Mouse (Mus musculus) forebrain, embryonic 16.5 days (tissue): ENCODE results near the gene Adgrg3. TPM values are rescaled to one million over a fixed set of nuclear protein-coding genes. Genes with fewer than 3 reads are reported as not detected.
"Not testable (repeated sequence)": the region's sequence is repeated elsewhere in the genome, so short reads cannot be mapped to it uniquely, and the experiment has no call there.

Source experiments
- ATAC-seq: fragments of 200-750 bp; cut with Nextera tagmentation; 2 replicates; pipeline ENCODE4 v1.8.0; 2017; ENCODE audit warnings: mild to moderate bottlenecking, moderate library complexity
- H3K27ac ChIP-seq: fragments of 300-500 bp; sonication (generic); 2 replicates; pipeline ENCODE4 v1.5.1; 2014; ENCODE audit warnings: low read length, control low read depth
- H3K27me3 ChIP-seq: fragments of 300-500 bp; sonication (generic); replicated peaks from 2 replicates; pipeline ENCODE4 v1.6.1; 2014; ENCODE audit warnings: low read length; ENCODE audit not compliant: control insufficient read depth, insufficient read depth
- H3K36me3 ChIP-seq: fragments of 300-500 bp; sonication (generic); 2 replicates; pipeline ENCODE4 v1.6.1; 2014; ENCODE audit not compliant: control insufficient read depth, insufficient read depth
- H3K4me1 ChIP-seq: fragments of 300-500 bp; sonication (generic); replicated peaks from 2 replicates; pipeline ENCODE4 v1.6.1; 2014; ENCODE audit warnings: low read length; ENCODE audit not compliant: control insufficient read depth, insufficient read depth
- H3K4me2 ChIP-seq: fragments of 300-500 bp; sonication (generic); 2 replicates; pipeline ENCODE4 v1.6.1; 2014; ENCODE audit warnings: mild to moderate bottlenecking, low read length, control low read depth
- H3K4me3 ChIP-seq: fragments of 300-500 bp; sonication (generic); replicated peaks from 2 replicates; pipeline ENCODE4 v1.5.1; 2014; ENCODE audit warnings: mild to moderate bottlenecking, low read length, control low read depth
- H3K9ac ChIP-seq: fragments of 300-500 bp; sonication (generic); replicated peaks from 2 replicates; pipeline ENCODE4 v1.6.1; 2014; ENCODE audit warnings: low read depth, low read length, control low read depth
- H3K9me3 ChIP-seq: fragments of 300-500 bp; sonication (generic); 2 replicates; pipeline ENCODE4 v1.6.1; 2016; ENCODE audit warnings: low read length; ENCODE audit not compliant: control insufficient read depth
- whole genome bisulfite sequencing: fragments of 180-500 bp; shearing (Covaris S2); extraction: QIAGEN DNeasy Blood & Tissue Kit; methylation state at CpG from one replicate; pipeline ENCODE4 v1.1.7; 2014; 5-methylcytosine and 5-hydroxymethylcytosine counted together
- polyA plus RNA-seq: library from polyadenylated mRNA; unstranded; fragments of >200 nt; fragmentation: Nextera tagmentation; extraction: Ambion mirVana; gene quantifications from 2 replicates; pipeline ENCODE4 v1.2.1, GENCODE M21; 2015

Adgrg3 gene
- polyA plus RNA-seq, 1 experiment from 2014 or later = 1.1 TPM

DNA sequence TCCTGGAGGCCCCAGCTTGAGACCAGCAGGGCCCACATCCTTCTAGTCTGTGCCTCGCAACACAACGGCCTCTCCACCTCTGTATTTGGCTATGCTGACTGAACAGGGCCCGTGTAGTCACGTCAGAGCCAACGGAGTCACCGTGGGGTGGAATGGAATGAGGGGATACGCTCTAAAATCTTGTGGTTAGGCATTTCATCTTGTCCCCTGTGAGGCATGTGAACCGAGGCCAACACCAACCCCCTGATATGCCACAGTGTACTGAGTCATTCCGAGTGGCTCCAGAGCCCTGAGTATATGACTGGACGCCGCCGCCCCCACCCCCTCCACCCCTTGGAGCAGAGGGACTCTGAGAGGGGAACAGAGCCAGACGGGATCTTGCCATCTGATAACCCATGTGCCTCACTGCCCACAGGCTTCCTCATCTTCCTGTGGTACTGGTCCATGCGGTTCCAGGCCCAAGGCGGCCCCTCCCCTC is 5.0 kb upstream of the Adgrg3 start:
- Histone ChIP-seq H3K27ac (no peak overlapping the region), H3K36me3 (peaks cover 49% of the 10 kb centered on the region)
- WGBS = 92% methylated on average over 15 of the region's 15 CpGs

DNA sequence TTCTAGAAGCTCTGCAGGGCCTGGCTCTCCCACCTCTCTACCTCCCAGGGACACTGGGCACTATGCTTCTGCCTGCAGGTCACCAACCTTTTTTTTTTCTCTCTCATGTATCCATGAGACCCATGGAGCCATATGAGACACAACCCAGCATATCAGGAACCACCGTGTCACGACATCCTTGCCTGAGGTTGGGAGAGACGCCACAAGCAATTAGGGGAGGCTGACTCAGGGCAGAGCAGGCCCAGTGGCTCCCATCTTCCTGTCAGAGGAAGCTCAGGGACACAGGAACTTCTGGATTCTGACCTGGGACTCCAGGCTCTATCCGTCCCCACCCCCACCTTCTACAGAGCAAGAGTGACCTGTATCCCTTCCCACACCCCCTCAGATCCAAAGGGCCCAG is 1.6 kb upstream of the Adgrg3 start:
- ATAC-seq = no peak

More for the DNA sequence above, 5.0 kb upstream of the Adgrg3 start:
- ATAC-seq = no peak
- Histone ChIP-seq H3K4me2 (no peak overlapping the region), H3K27me3 (no peaks in the 10 kb centered on the region), H3K9me3 (no peaks in the 10 kb centered on the region), H3K9ac (no peak overlapping the region), H3K4me3 (no peak overlapping the region), H3K4me1 (no peaks in the 10 kb centered on the region)

DNA sequence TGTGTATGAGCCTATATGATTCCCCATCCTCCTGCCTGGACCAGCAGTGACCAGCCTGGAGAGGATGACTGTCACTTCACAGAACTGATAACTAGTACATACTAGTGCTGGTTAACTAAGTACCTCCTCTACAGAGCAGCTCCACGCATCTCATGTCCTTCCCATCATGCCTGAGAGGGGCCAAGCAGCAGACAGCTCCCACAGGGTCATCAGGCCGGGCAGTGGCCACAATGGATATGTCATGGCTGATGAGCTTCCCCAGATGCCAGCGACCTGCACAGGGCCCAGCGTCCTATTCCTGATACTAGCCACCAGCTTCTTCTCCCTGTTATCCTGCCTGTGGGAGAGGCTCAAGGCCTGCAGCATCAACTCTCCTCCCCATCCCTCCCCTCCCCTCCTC is 808 bp upstream of the Adgrg3 start:
- 61% methylated on average over 4 of the region's 4 CpGs for WGBS
- Histone ChIP-seq H3K27ac (no peak overlapping the region), H3K4me2 (no peak overlapping the region), H3K4me3 (no peak overlapping the region), H3K4me1 (no peaks in the 10 kb centered on the region), H3K36me3 (peaks cover 18% of the 10 kb centered on the region), H3K9me3 (no peaks in the 10 kb centered on the region), H3K9ac (no peak overlapping the region), H3K27me3 (no peaks in the 10 kb centered on the region)
- no peak; the same call in 1 of the 2 replicates for ATAC-seq

More for the DNA sequence above, 1.6 kb upstream of the Adgrg3 start:
- 88% methylated on average over 4 of the region's 4 CpGs for WGBS
- H3K27ac ChIP-seq = no peak overlapping the region
- no peak overlapping the region for H3K9ac ChIP-seq
- H3K4me1 ChIP-seq = no peaks in the 10 kb centered on the region
- no peak overlapping the region for H3K4me2 ChIP-seq
- peaks cover 25% of the 10 kb centered on the region for H3K36me3 ChIP-seq
- H3K4me3 ChIP-seq = no peak overlapping the region
- H3K9me3 ChIP-seq = no peaks in the 10 kb centered on the region
- H3K27me3 ChIP-seq = no peaks in the 10 kb centered on the region

DNA sequence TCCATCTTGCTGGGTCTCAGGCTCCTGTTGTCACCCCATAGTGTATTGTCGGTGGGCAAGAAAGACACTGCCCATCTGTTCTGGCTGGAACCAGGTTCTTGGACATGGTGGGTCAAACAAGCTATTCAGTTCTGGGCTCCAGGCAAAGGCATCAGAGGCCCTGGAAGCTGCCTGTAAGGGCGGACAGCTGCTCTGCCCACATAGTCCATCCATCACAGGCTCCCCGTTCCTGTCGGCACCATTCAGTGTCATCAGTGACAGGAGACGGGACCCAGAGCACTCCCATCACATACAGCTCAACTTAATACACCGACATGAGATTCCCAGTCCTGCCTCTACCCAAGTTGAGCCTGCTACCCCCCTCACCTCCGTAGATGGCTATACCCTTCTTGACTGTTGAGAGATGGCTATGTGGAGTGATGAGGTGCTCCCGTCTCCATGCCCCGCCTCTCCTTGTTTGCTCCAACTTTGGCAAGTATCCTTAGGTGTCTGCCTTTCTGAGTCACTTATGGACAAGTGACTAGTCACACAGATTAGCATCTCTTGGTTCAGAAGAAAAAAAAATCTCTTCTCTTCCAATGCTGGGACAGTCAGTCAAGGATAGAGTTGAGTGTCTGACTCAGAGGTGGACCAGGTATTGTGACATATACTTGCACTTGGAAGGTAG is 610 bp downstream of the Adgrg3 start:
- ATAC-seq = no peak
- H3K27ac ChIP-seq = no peak overlapping the region
- H3K4me2 ChIP-seq = no peak overlapping the region
- no peak overlapping the region for H3K9ac ChIP-seq
- 92% methylated on average over 9 of the region's 9 CpGs for WGBS
- H3K36me3 ChIP-seq = peaks cover 10% of the 10 kb centered on the region
- no peaks in the 10 kb centered on the region for H3K27me3 ChIP-seq
- H3K9me3 ChIP-seq = no peaks in the 10 kb centered on the region
- H3K4me1 ChIP-seq = no peaks in the 10 kb centered on the region
- H3K4me3 ChIP-seq = no peak overlapping the region

DNA sequence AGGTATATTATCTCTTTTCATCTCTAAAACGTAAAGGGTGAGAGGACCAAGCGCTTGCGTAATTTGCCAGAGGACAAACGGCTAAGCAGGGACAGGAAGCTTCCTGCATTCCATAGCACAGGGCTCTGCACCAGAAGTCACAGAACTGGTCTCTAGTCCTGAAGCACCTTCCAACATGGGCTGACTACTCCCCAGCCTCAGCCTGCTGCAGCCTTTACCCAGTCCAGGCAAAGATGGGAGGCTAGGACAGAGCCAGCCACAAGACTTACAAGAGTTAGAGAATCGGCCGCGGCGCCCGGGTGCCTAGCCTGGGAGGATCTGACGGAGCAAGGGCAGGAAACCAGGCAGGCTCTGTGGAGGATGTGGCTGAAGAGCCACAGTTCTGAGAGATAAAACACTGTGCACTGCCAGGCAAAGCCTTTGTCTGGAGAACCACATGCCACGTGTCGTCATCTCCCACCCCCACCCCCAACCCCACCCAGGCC is 2.8 kb downstream of the Adgrg3 start:
- H3K27me3 ChIP-seq = no peaks in the 10 kb centered on the region
- no peaks in the 10 kb centered on the region for H3K4me1 ChIP-seq
- no peaks in the 10 kb centered on the region for H3K36me3 ChIP-seq
- H3K9me3 ChIP-seq = no peaks in the 10 kb centered on the region
- ATAC-seq = no peak
- no peak overlapping the region for H3K4me2 ChIP-seq
- no peak overlapping the region for H3K9ac ChIP-seq
- H3K4me3 ChIP-seq = no peak overlapping the region
- H3K27ac ChIP-seq = no peak overlapping the region
- 86% methylated on average over 12 of the region's 12 CpGs for WGBS

DNA sequence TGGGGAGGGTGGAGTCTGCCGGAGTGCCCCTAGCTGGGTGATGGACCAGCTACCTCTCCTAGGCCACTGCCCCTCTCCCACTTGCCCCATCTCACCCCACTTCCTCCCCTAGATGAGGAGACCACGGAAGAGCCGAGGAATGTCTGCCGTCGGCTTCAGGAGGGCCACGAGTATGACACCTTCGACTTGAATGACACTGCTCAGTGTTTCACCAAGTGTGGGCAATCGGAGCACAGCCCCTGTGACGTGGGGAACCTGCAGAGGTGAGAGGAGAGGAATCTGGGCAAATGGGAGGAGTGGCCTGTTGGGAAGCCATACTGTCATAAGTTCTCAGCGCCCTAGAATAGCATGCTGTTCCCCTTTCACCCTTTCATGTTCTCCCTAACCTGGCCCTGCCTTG is 3.3 kb downstream of the Adgrg3 start:
- ATAC-seq = no peak
- no peaks in the 10 kb centered on the region for H3K27me3 ChIP-seq
- no peak overlapping the region for H3K27ac ChIP-seq
- WGBS = 83% methylated on average over 10 of the region's 10 CpGs
- no peak overlapping the region for H3K4me2 ChIP-seq
- no peaks in the 10 kb centered on the region for H3K36me3 ChIP-seq
- H3K4me1 ChIP-seq = no peaks in the 10 kb centered on the region
- no peaks in the 10 kb centered on the region for H3K9me3 ChIP-seq
- no peak overlapping the region for H3K9ac ChIP-seq
- H3K4me3 ChIP-seq = no peak overlapping the region

DNA sequence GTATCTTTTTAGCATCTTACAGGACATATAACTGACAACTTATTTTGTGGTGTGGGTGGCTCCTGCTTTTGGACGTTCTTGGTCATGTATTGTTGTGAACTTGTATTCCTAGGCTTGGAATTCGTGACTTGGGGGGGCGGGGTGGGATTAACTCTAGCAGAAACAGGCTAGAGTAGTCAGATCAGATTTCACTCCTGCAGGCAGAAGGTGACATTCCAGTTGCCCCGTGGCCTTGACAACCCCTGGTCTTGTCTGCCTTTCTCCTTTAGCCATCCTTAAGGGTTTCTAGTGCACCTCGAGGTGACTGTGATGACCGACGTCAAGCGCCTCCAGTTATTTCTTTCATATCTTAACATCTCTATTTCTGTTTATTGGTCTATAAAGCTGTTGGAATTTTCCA is 5.7 kb downstream of the Adgrg3 start:
- WGBS = 29% methylated on average over 8 of the region's 8 CpGs
- H3K27me3 ChIP-seq = no peaks in the 10 kb centered on the region

DNA sequence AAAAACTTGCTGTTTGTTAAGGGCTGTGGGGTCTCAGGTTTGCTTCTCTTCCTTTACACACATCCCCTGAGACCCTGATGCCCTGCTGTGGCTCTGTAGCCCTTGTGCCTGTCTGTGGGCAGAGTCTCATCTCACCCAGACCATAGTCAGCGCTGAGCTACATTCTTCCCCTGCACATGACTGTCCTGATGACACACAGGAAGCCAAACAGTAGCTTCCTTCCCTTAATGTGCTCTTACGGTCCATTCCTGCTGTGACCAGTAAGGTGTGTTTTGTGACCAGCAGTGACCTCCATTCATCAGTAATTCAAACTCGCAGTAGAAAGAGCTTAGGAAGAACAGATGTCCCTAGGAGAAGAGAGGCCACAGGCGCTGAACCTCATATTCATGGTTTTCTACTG is 6.9 kb downstream of the Adgrg3 start:
- no peaks in the 10 kb centered on the region for H3K9me3 ChIP-seq
- no peaks in the 10 kb centered on the region for H3K27me3 ChIP-seq
- no peak overlapping the region for H3K4me2 ChIP-seq
- no peaks in the 10 kb centered on the region for H3K36me3 ChIP-seq
- H3K27ac ChIP-seq = no peak overlapping the region
- no peak for ATAC-seq
- no peak overlapping the region for H3K4me3 ChIP-seq
- H3K4me1 ChIP-seq = no peaks in the 10 kb centered on the region
- whole genome bisulfite sequencing = 92% methylated on average over 4 of the region's 4 CpGs
- H3K9ac ChIP-seq = no peak overlapping the region

More for the DNA sequence above, 5.7 kb downstream of the Adgrg3 start:
- no peaks in the 10 kb centered on the region for H3K9me3 ChIP-seq
- no peak overlapping the region for H3K4me2 ChIP-seq
- no peak overlapping the region for H3K4me3 ChIP-seq
- no peak overlapping the region for H3K9ac ChIP-seq
- no peak overlapping the region for H3K27ac ChIP-seq
- H3K4me1 ChIP-seq = no peaks in the 10 kb centered on the region
- ATAC-seq = no peak
- no peaks in the 10 kb centered on the region for H3K36me3 ChIP-seq

DNA sequence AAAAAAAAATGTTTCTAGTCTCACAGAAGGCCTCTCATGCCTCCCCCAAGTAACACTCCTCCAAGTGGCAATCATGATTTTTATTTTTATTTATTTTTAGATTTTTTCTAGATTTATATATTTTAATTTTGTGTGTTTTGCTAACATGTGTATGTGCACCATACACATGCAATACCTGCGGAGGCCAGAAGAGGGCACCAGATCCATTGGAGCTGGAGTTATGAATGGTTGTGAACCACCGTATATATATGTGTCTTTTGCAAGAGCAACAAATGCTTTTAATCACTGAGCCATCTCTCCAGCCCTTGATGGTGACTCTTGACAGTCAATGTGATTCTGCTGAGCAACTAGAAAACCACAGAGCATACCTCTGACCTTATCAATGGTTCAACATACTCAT is 7.9 kb downstream of the Adgrg3 start:
- ATAC-seq = no peak
- Histone ChIP-seq H3K27ac (no peak overlapping the region), H3K4me2 (no peak overlapping the region), H3K9me3 (no peaks in the 10 kb centered on the region), H3K27me3 (no peaks in the 10 kb centered on the region), H3K4me3 (no peak overlapping the region), H3K9ac (no peak overlapping the region), H3K4me1 (no peaks in the 10 kb centered on the region), H3K36me3 (no peaks in the 10 kb centered on the region)
- WGBS = 70% methylated on average over 2 of the region's 2 CpGs

DNA sequence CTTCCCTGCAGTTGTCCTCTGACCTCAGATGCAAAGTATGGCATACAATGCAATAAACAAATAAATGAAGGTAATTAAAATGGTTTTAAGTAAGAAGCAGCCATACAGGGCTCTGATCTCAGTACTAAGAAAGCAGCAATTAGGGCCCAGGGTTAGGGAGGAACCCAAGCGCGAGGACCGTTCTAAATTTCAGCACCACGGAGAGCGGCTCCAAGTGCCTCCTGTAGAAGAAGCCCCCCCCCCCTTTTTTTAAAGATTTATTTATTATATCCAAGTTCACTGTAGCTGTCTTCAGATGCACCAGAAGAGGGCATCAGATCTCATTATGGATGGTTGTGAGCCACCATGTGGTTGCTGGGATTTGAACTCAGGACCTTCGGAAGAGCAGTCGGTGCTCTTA is 10.9 kb downstream of the Adgrg3 start:
- H3K4me2 ChIP-seq, H3K9me3 ChIP-seq, H3K27ac ChIP-seq, H3K4me1 ChIP-seq, H3K9ac ChIP-seq, ATAC-seq, H3K36me3 ChIP-seq, H3K4me3 ChIP-seq, H3K27me3 ChIP-seq: not testable (repeated sequence)
- WGBS = 58% methylated on average over 7 of the region's 7 CpGs
